Mouse (Mus musculus): ENCODE results near the gene Epn1. TPM values are rescaled to one million over a fixed set of nuclear protein-coding genes. Genes with fewer than 3 reads are reported as not detected.

Gene Epn1
- total and polyA plus RNA-seq, 3 experiments: 41.9 to 101 (median 72.9) TPM

- dilution Hi-C loops (cut with MboI; ENCODE audit: extremely low pct_ligation_motif_present, extremely low pct_unique_long_range_greater_than_20kb, low sequenced_read_pairs): no loop called here
- no peak for TF ChIP-seq IRF4 (IDR thresholded peaks at IDR 0.05; ENCODE audit: low read depth, low read length)
- peak; percentile 80 for TF ChIP-seq ZNF384 (IDR thresholded peaks at IDR 0.05; ENCODE audit: low read depth, low read length)
- TF ChIP-seq EP300 (IDR thresholded peaks at IDR 0.05; ENCODE audit: low read length): no peak
- H3K9ac ChIP-seq (ENCODE audit: insufficient read depth, low read depth): peak overlapping the region; percentile 96
- no peak overlapping the region for H3K27ac ChIP-seq (ENCODE audit: insufficient read depth, low read depth)
- H3K27me3 ChIP-seq (replicated peaks): no peaks in the 10 kb centered on the region
- no peak for DNase-seq (ENCODE audit: extremely low read depth)
- peak overlapping the region; percentile 89 for H3K4me2 ChIP-seq (ENCODE audit: insufficient read depth, low read depth, poor library complexity, severe bottlenecking)
- H3K9me3 ChIP-seq (replicated peaks; ENCODE audit: low read length): no peaks in the 10 kb centered on the region
- peaks cover 0 to 32% of the 10 kb centered on the region in 2 experiments for H3K36me3 ChIP-seq (replicated peaks in 1 of 2; ENCODE audit: control insufficient read depth in 1 of 2, insufficient read depth in 1 of 2, low read length in 1 of 2)
- H3K4me1 ChIP-seq (ENCODE audit: control insufficient read depth in 1 of 2, insufficient read depth in 2 of 2): peaks cover 4 to 17% of the 10 kb centered on the region in 2 experiments
- in situ Hi-C loops (cut with MboI; ENCODE audit: low pct_ligation_motif_present, low pct_unique_long_range_greater_than_20kb, low sequenced_read_pairs): no loop called here
- peak overlapping the region; percentile 57 to 90 (median 83) for H3K4me3 ChIP-seq (replicated peaks in 1 of 3; ENCODE audit: low read depth in 2 of 3, low read length in 2 of 3, poor library complexity in 1 of 3)
- 0 out of 2 replicates have a peak, but pooled peaks cover 5% of the 10 kb centered on the region for H3K79me2 ChIP-seq (replicated peaks; ENCODE audit: control insufficient read depth, extremely low read depth, insufficient read depth, poor library complexity, severe bottlenecking)
Measured at GRCm38 (mm10) chr7:5038940-5039339, 41.1 kb upstream of the Epn1 start.

GRCm38 (mm10) chr7:5044981-5045380, 35.1 kb upstream of the Epn1 start:
- Histone ChIP-seq H3K4me1 (ENCODE audit: control insufficient read depth in 1 of 2, insufficient read depth in 2 of 2) (peaks cover 12 to 17% of the 10 kb centered on the region in 2 experiments; a peak in 3 of 4 replicates), H3K27me3 (replicated peaks) (no peaks in the 10 kb centered on the region), H3K79me2 (replicated peaks; ENCODE audit: control insufficient read depth, extremely low read depth, insufficient read depth, poor library complexity, severe bottlenecking) (no peaks in the 10 kb centered on the region), H3K27ac (ENCODE audit: insufficient read depth, low read depth) (no peak overlapping the region), H3K9ac (ENCODE audit: insufficient read depth, low read depth) (no peak overlapping the region), H3K4me2 (ENCODE audit: insufficient read depth, low read depth, poor library complexity, severe bottlenecking) (no peak overlapping the region), H3K4me3 (replicated peaks in 1 of 3; ENCODE audit: low read depth in 2 of 3, low read length in 2 of 3, poor library complexity in 1 of 3) (no peak overlapping the region), H3K9me3 (replicated peaks; ENCODE audit: low read length) (no peaks in the 10 kb centered on the region), H3K36me3 (replicated peaks in 1 of 2; ENCODE audit: control insufficient read depth in 1 of 2, insufficient read depth in 1 of 2, low read length in 1 of 2) (peaks cover 0 to 12% of the 10 kb centered on the region in 2 experiments)
- TF ChIP-seq MAX (IDR thresholded peaks at IDR 0.05; ENCODE audit: low read length) (no peak), CHD1 (IDR thresholded peaks at IDR 0.05; ENCODE audit: low read depth, low read length) (no peak), POLR2A (IDR thresholded peaks at IDR 0.05; ENCODE audit: low read depth, low read length) (no peak), NRF1 (IDR thresholded peaks at IDR 0.05; ENCODE audit: low read depth, low read length) (no peak), HCFC1 (IDR thresholded peaks at IDR 0.05; ENCODE audit: low read depth, low read length) (no peak), TCF12 (IDR thresholded peaks at IDR 0.05; ENCODE audit: low read depth, low read length) (no peak), NELFE (IDR thresholded peaks at IDR 0.05; ENCODE audit: low read depth, low read length) (no peak), JUND (conservative IDR thresholded peaks at IDR 0.05; ENCODE audit: low read depth, low read length) (no peak), SIN3A (IDR thresholded peaks at IDR 0.05; ENCODE audit: low read length) (no peak)
- dilution Hi-C loops (cut with MboI; ENCODE audit: extremely low pct_ligation_motif_present, extremely low pct_unique_long_range_greater_than_20kb, low sequenced_read_pairs): no loop called here
- DNase-seq (ENCODE audit: extremely low read depth): no peak
- in situ Hi-C loops (cut with MboI; ENCODE audit: low pct_ligation_motif_present, low pct_unique_long_range_greater_than_20kb, low sequenced_read_pairs): no loop called here

DNA sequence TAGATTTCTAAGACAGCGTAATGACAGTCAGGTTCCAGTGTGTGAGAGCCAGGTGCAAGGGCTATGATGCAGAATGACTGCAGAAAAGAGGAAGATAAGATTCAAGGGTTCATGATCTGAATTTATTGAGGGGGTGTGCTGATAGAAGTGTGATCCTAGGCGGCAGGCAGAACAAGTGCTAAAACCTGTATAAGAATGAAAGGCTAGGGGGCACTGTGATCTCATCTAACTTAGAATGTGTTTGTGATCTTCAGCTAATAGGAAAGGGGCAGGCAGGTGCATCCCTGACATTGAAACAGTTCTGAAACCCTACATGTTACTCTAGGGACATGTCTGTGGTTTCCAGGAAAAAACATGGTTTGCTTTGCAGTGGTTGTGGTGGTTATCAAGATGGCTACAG, 33.9 kb upstream of the Epn1 start:
- H3K4me1 ChIP-seq (ENCODE audit: control insufficient read depth in 1 of 2, insufficient read depth in 2 of 2): peaks cover 16 to 24% of the 10 kb centered on the region in 2 experiments
- DNase-seq (ENCODE audit: extremely low read depth): peak; percentile 34
- no peak for TF ChIP-seq NELFE (IDR thresholded peaks at IDR 0.05; ENCODE audit: low read depth, low read length)
- peak; percentile 17; the same call in 1 of the 2 replicates for TF ChIP-seq BHLHE40 (IDR thresholded peaks at IDR 0.05; ENCODE audit: low read depth, low read length)
- 0 out of 2 replicates have a peak, but pooled peaks have one; percentile 19 for TF ChIP-seq IRF4 (IDR thresholded peaks at IDR 0.05; ENCODE audit: low read depth, low read length)
- TF ChIP-seq CTCF (conservative IDR thresholded peaks at IDR 0.05 in 1 of 2, IDR thresholded peaks at IDR 0.05 in 1 of 2; ENCODE audit: low read depth in 2 of 2, low read length in 2 of 2): peak; percentile 13 to 65; a peak in 2 of 4 replicates
- peak; percentile 60 for TF ChIP-seq RAD21 (IDR thresholded peaks at IDR 0.05; ENCODE audit: low read depth, low read length)
- TF ChIP-seq MAFK (IDR thresholded peaks at IDR 0.05; ENCODE audit: insufficient replicate concordance, low read length): peak; percentile 61
- no peak for TF ChIP-seq KAT2A (IDR thresholded peaks at IDR 0.05; ENCODE audit: insufficient replicate concordance, low read length)
- peak; percentile 27 for TF ChIP-seq SMC3 (IDR thresholded peaks at IDR 0.05; ENCODE audit: low read depth, low read length)
- no peak overlapping the region for H3K27ac ChIP-seq (ENCODE audit: insufficient read depth, low read depth)
- in situ Hi-C loops (cut with MboI; ENCODE audit: low pct_ligation_motif_present, low pct_unique_long_range_greater_than_20kb, low sequenced_read_pairs) (no loop called here), dilution Hi-C loops (cut with MboI; ENCODE audit: extremely low pct_ligation_motif_present, extremely low pct_unique_long_range_greater_than_20kb, low sequenced_read_pairs) (no loop called here)
- H3K36me3 ChIP-seq (replicated peaks in 1 of 2; ENCODE audit: control insufficient read depth in 1 of 2, insufficient read depth in 1 of 2, low read length in 1 of 2): peaks cover 0 to 8% of the 10 kb centered on the region in 2 experiments
- no peaks in the 10 kb centered on the region for H3K79me2 ChIP-seq (replicated peaks; ENCODE audit: control insufficient read depth, extremely low read depth, insufficient read depth, poor library complexity, severe bottlenecking)
- no peak overlapping the region for H3K4me3 ChIP-seq (replicated peaks in 1 of 3; ENCODE audit: low read depth in 2 of 3, low read length in 2 of 3, poor library complexity in 1 of 3)
- no peaks in the 10 kb centered on the region for H3K27me3 ChIP-seq (replicated peaks)
- no peak overlapping the region for H3K4me2 ChIP-seq (ENCODE audit: insufficient read depth, low read depth, poor library complexity, severe bottlenecking)
- no peaks in the 10 kb centered on the region for H3K9me3 ChIP-seq (replicated peaks; ENCODE audit: low read length)
- H3K9ac ChIP-seq (ENCODE audit: insufficient read depth, low read depth): no peak overlapping the region
